Mouse (Mus musculus): ENCODE measurements at regions not wholly inside any gene's neighbourhood (a gene's known extent, or its start where the extent isn't known, plus 50 kb on each side); places are given as distances from the start of the nearest gene placed in this dataset.

DNA sequence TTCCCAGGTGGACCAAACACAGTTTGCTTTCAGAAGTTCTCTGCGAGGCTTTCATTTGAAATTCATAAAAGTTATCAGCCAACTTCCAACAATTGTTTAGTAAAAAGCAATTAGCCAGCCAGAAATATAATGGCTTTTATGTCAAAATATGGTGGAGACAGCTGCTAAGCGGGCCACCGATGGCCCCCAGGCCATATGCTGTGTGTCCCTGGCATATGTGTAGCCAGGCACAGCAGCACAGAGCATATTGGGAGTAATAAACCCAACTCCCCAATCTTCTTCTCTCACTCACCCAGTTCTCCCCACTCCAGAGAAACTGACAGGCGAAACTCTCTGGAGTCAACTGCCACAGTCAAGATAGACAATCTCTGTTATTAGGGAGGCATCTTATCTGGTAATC is 137.5 kb upstream of the Sel1l start:
- Histone ChIP-seq H3K4me3 (ENCODE audit: low read depth, low read length) (no peak overlapping the region), H3K9me3 (ENCODE audit: control insufficient read depth) (no peaks in the 10 kb centered on the region), H3K36me3 (ENCODE audit: control insufficient read depth, insufficient read depth) (no peaks in the 10 kb centered on the region), H3K27ac (ENCODE audit: low read depth, low read length) (no peak overlapping the region), H3K27me3 (replicated peaks; ENCODE audit: control insufficient read depth, insufficient read depth, low read length) (no peaks in the 10 kb centered on the region), H3K4me2 (replicated peaks; ENCODE audit: low read depth) (no peak overlapping the region), H3K4me1 (replicated peaks; ENCODE audit: control insufficient read depth, insufficient read depth, low read length) (no peaks in the 10 kb centered on the region), H3K9ac (ENCODE audit: low read depth, low read length) (no peak overlapping the region)
- ATAC-seq: no peak
- TF ChIP-seq CTCF (IDR thresholded peaks at IDR 0.05; ENCODE audit: low read depth): no peak
- WGBS: 88% methylated on average over 4 of the region's 4 CpGs

DNA sequence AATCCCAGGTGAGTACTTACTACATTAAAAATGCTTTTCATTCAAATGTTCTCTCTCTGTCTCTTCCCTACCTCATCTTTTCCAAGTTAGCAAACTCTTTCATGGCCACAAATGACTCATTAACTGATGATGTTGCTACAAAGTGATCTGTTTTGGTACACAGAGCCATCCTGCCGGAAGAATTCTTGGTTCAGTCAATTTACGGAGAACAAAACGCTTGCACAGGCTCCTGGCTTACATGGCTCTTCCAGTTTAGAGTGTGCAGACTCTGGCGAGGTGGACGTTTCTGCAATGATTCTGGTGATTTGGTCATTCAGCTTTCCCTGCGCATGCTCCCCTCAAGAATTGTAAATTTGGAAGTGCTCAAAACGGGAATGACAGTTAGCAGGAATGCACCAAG is 131.4 kb upstream of the Sel1l start:
- 60% methylated on average over 7 of the region's 7 CpGs for WGBS
- H3K27ac ChIP-seq (ENCODE audit: low read depth, low read length): no peak overlapping the region

GRCm38 (mm10) chr12:91971045-91971444 is 122.1 kb upstream of the Sel1l start:
- no peak for TF ChIP-seq CTCF (IDR thresholded peaks at IDR 0.05; ENCODE audit: low read depth)
- H3K9ac ChIP-seq (ENCODE audit: low read depth, low read length): no peak overlapping the region
- 76% methylated on average over 1 of the region's 1 CpGs for WGBS

More for the DNA sequence above, 131.4 kb upstream of the Sel1l start:
- Histone ChIP-seq H3K4me2 (replicated peaks; ENCODE audit: low read depth) (no peak overlapping the region), H3K4me1 (replicated peaks; ENCODE audit: control insufficient read depth, insufficient read depth, low read length) (no peaks in the 10 kb centered on the region), H3K4me3 (ENCODE audit: low read depth, low read length) (no peak overlapping the region), H3K36me3 (ENCODE audit: control insufficient read depth, insufficient read depth) (no peaks in the 10 kb centered on the region), H3K9me3 (ENCODE audit: control insufficient read depth) (no peaks in the 10 kb centered on the region), H3K9ac (ENCODE audit: low read depth, low read length) (no peak overlapping the region), H3K27me3 (replicated peaks; ENCODE audit: control insufficient read depth, insufficient read depth, low read length) (no peaks in the 10 kb centered on the region)
- ATAC-seq: no peak
- TF ChIP-seq CTCF (IDR thresholded peaks at IDR 0.05; ENCODE audit: low read depth): no peak

GRCm38 (mm10) chr12:91965937-91966336 is 117.0 kb upstream of the Sel1l start:
- no peak for TF ChIP-seq CTCF (IDR thresholded peaks at IDR 0.05; ENCODE audit: low read depth)
- 85% methylated on average over 1 of the region's 1 CpGs for WGBS
- Histone ChIP-seq H3K4me2 (replicated peaks; ENCODE audit: low read depth) (no peak overlapping the region), H3K9ac (ENCODE audit: low read depth, low read length) (no peak overlapping the region), H3K36me3 (ENCODE audit: control insufficient read depth, insufficient read depth) (no peaks in the 10 kb centered on the region), H3K4me1 (replicated peaks; ENCODE audit: control insufficient read depth, insufficient read depth, low read length) (no peaks in the 10 kb centered on the region), H3K9me3 (ENCODE audit: control insufficient read depth) (no peaks in the 10 kb centered on the region), H3K27ac (ENCODE audit: low read depth, low read length) (no peak overlapping the region), H3K27me3 (replicated peaks; ENCODE audit: control insufficient read depth, insufficient read depth, low read length) (no peaks in the 10 kb centered on the region), H3K4me3 (ENCODE audit: low read depth, low read length) (no peak overlapping the region)
- ATAC-seq: no peak

More at GRCm38 (mm10) chr12:91971045-91971444, 122.1 kb upstream of the Sel1l start:
- H3K27ac ChIP-seq (ENCODE audit: low read depth, low read length): no peak overlapping the region
- no peaks in the 10 kb centered on the region for H3K27me3 ChIP-seq (replicated peaks; ENCODE audit: control insufficient read depth, insufficient read depth, low read length)
- no peaks in the 10 kb centered on the region for H3K9me3 ChIP-seq (ENCODE audit: control insufficient read depth)
- H3K4me3 ChIP-seq (ENCODE audit: low read depth, low read length): no peak overlapping the region
- H3K36me3 ChIP-seq (ENCODE audit: control insufficient read depth, insufficient read depth): no peaks in the 10 kb centered on the region
- H3K4me2 ChIP-seq (replicated peaks; ENCODE audit: low read depth): no peak overlapping the region
- no peak for ATAC-seq
- H3K4me1 ChIP-seq (replicated peaks; ENCODE audit: control insufficient read depth, insufficient read depth, low read length): no peaks in the 10 kb centered on the region

DNA sequence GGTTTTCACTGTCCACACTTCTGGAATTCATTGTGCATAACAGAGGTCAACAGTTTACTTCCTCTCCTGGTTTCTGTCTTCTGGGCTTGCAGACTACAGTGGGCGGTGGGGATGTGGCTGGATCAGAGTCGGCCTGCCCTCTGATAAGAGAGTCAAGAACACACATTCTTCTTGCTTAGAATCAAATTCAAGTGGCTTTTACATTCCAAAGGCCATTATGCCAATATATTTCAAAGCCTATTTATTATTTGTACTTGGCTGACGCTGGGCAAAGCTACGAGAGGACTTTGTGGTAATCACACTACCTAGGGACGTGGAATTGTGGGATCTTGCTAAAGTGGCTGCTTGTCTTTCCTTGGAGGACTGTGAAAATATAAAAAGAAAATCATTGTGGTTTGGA is 114.3 kb upstream of the Sel1l start:
- Histone ChIP-seq H3K9ac (ENCODE audit: low read depth, low read length) (no peak overlapping the region), H3K4me2 (replicated peaks; ENCODE audit: low read depth) (no peak overlapping the region), H3K27ac (ENCODE audit: low read depth, low read length) (no peak overlapping the region), H3K27me3 (replicated peaks; ENCODE audit: control insufficient read depth, insufficient read depth, low read length) (no peaks in the 10 kb centered on the region), H3K9me3 (ENCODE audit: control insufficient read depth) (no peaks in the 10 kb centered on the region), H3K4me1 (replicated peaks; ENCODE audit: control insufficient read depth, insufficient read depth, low read length) (no peaks in the 10 kb centered on the region), H3K36me3 (ENCODE audit: control insufficient read depth, insufficient read depth) (no peaks in the 10 kb centered on the region), H3K4me3 (ENCODE audit: low read depth, low read length) (no peak overlapping the region)
- no peak for ATAC-seq
- no peak for TF ChIP-seq CTCF (IDR thresholded peaks at IDR 0.05; ENCODE audit: low read depth)
- 43% methylated on average over 5 of the region's 5 CpGs for WGBS

- Histone ChIP-seq H3K36me3 (ENCODE audit: control insufficient read depth, insufficient read depth) (no peaks in the 10 kb centered on the region), H3K9ac (ENCODE audit: low read depth, low read length) (no peak overlapping the region), H3K9me3 (ENCODE audit: control insufficient read depth) (no peaks in the 10 kb centered on the region), H3K4me1 (replicated peaks; ENCODE audit: control insufficient read depth, insufficient read depth, low read length) (no peaks in the 10 kb centered on the region), H3K27me3 (replicated peaks; ENCODE audit: control insufficient read depth, insufficient read depth, low read length) (no peaks in the 10 kb centered on the region), H3K4me3 (ENCODE audit: low read depth, low read length) (no peak overlapping the region), H3K4me2 (replicated peaks; ENCODE audit: low read depth) (no peak overlapping the region), H3K27ac (ENCODE audit: low read depth, low read length) (no peak overlapping the region)
- 50% methylated on average over 4 of the region's 4 CpGs for WGBS
- TF ChIP-seq CTCF (IDR thresholded peaks at IDR 0.05; ENCODE audit: low read depth): no peak
- no peak for ATAC-seq
Observed at GRCm38 (mm10) chr12:91958086-91958485, 109.1 kb upstream of the Sel1l start.

- Histone ChIP-seq H3K9ac (ENCODE audit: low read depth, low read length) (no peak overlapping the region), H3K27ac (ENCODE audit: low read depth, low read length) (no peak overlapping the region), H3K9me3 (ENCODE audit: control insufficient read depth) (no peaks in the 10 kb centered on the region), H3K36me3 (ENCODE audit: control insufficient read depth, insufficient read depth) (no peaks in the 10 kb centered on the region), H3K4me1 (replicated peaks; ENCODE audit: control insufficient read depth, insufficient read depth, low read length) (no peaks in the 10 kb centered on the region), H3K4me3 (ENCODE audit: low read depth, low read length) (no peak overlapping the region), H3K4me2 (replicated peaks; ENCODE audit: low read depth) (no peak overlapping the region), H3K27me3 (replicated peaks; ENCODE audit: control insufficient read depth, insufficient read depth, low read length) (no peaks in the 10 kb centered on the region)
- TF ChIP-seq CTCF (IDR thresholded peaks at IDR 0.05; ENCODE audit: low read depth): no peak
- no peak for ATAC-seq
- WGBS: 84% methylated on average over 3 of the region's 3 CpGs
Observed at GRCm38 (mm10) chr12:91956411-91956810, 107.5 kb upstream of the Sel1l start.
